Mouse (Mus musculus) MN1 (cell line): Measurements from ENCODE around the gene Wdr74.

ENCODE experiments used
- DNase-seq: peaks from one replicate; pipeline ENCODE4 v3.0.0-alpha.2; 2016; ENCODE audit warnings: low spot score

Gene Wdr74

DNA sequence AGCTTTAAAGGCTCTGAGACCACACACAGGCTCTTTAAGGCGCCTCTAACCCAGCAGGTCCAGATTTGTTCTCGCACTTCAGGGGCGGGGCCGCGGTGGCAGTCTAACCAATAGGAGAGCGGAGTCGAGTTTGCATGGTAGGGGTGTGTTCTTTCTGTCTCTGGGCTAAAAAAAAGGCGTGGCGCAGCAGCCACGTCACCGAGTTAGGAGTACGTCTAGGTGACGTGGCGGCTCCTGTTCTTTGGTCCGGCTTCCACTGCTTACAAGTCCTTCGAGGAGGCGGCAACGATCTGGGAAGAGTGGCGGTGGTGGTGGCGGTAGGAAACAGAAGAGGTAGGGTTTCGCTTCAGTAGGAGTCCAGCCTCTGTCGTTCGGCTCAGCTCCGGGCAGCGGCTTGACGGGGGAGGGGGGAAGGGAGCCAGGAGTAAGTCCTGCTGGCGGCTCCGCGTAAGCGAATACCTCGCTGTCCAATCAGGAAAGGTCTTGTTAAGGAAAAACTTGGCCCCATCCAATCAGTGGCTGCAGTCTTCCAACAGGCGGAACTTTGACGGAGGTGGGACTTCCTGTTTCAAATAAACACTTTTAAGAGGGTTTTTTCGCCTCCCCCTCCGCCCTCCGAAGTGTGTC lies 5.7 kb downstream of the Wdr74 start, which contains the start of gene Stx5a:
Stx5a (plus strand) TSS at position 171 of the 627 bp plus-strand sequence.
- DNase-seq = peak; percentile 95

- no peak for DNase-seq
Observed at GRCm38 (mm10) chr19:8742176-8742575, 6.5 kb downstream of the Wdr74 start.

DNA sequence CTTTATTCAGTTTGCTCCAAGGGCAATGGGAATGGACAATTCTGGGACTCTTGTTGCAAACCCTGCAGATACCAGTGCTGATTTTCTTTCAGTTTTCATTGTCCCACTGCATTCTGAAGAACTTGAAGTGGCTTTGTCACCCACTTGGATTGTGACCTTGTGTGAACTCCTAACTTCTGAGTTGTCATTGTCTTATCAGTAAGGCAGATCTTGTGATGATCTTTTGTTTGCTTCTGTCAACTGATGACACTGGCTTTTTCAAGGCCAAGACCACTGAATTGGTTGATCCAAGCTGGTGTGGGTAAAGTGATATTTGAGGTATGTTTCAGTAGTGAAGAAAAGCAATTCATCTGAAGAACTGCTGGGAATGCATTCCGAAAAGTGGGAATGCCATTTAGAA lies 9.8 kb downstream of the Wdr74 start:
- DNase-seq = no peak

GRCm38 (mm10) chr19:8747368-8747767 lies 11.7 kb downstream of the Wdr74 start:
- DNase-seq = no peak

DNA sequence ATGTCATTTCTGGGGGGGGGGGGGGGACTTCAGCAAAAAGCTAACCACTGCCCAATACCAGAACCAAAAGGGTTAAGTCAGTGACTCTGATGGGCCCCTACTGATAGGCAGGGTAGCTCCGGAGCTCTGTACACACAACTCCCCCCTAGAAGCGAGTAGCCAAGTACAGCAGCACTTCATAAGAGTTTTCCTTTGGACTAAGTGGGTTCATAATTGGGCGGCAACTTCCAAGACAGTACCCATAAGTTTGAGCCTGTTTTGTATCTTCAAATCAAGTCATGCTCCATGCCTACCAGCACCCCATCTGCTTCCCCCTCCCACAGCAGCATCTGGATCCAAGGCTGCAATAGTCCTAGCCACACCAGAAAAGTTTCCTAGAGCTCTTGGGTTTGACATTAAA lies 20.0 kb downstream of the Wdr74 start:
- DNase-seq = no peak

DNA sequence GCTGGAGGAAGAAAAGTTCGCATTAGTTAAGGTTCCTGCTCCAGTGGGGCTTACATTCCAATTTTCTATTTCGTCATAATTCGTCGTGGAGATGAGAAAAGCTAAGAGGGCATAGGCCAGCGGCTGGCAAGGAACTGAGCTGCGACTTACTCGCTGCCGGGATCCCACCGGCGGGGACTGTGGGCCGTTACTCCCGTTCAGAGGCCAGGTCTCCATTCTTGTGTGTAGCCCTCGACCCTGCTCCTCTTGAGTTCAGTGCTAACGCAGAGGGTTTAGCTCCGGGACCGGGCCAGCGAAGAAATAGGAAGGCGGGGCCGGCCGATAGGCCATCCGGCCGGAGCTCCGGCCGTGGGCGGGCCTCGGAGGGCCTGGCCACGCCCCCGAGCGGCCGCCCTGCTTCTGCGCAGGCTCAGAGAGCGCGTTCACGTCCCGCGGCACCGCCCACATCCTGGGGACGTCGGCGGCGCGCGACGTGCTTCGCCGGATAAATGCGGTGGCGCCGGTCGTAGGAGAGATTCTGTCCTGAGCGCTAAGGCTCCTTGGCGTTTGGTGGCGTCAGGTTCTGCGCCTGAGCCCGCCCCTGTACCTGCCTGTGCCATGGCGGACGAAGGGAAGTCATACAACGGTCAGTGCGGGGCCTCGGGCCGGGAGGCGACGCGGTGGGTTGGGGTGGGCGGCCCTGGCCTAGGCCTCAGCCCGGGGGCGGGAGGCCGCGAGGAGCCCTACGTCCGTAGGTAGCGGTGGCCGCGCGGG lies 21.2 kb downstream of the Wdr74 start, which contains the start of gene Nxf1:
Nxf1 (plus strand) TSS at position 439 of the 753 bp plus-strand sequence.
- DNase-seq = peak; percentile 92

DNA sequence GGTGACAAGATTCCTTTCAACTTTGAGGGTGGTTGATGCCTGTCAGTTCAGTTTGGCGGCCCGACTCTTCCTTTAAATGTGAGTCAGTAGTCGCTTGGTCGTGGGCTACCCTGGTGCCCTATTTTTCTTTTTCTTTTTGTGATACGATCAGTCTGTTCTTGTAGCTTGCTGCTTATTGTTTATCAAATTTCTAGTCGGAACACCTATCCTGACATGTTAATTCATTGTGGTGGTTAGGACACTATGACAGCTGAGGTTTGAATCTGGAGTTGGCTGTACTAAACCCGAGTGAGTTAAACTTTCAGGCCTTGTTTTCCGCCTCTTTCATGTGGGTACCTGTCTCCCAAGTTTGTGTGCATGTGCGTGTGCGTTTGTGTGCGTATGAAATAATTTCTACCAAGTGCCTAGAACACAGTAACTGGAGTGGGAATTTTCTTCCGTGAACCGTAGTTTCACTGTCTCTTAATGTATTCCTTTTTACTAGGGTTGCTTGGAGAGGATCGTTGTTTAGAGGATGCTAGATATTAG lies 21.9 kb downstream of the Wdr74 start:
- no peak for DNase-seq

- no peak for DNase-seq
Observed at GRCm38 (mm10) chr19:8758899-8759298, 23.3 kb downstream of the Wdr74 start.

DNA sequence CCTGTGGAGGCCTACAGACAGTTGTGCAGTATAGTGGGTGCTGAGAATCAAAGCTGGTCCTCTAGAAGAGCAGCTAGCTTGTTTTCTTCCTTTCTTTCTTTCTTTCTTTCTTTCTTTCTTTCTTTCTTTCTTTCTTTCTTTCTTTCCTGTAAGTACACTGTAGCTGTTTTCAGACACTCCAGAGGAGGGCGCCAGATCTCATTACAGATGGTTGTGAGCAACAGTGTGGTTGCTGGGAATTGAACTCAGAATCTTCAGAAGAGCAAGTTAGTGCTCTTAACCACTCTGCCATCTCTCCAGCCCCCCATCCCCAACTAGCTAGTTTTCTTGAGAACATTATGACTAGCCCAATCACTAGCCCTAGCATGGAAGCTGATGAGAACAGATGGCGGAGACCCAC lies 25.1 kb downstream of the Wdr74 start:
- DNase-seq = no peak

- DNase-seq = no peak
Observed at GRCm38 (mm10) chr19:8763276-8763675, 27.6 kb downstream of the Wdr74 start.

GRCm38 (mm10) chr19:8765562-8765961 lies 29.9 kb downstream of the Wdr74 start:
- no peak for DNase-seq

DNA sequence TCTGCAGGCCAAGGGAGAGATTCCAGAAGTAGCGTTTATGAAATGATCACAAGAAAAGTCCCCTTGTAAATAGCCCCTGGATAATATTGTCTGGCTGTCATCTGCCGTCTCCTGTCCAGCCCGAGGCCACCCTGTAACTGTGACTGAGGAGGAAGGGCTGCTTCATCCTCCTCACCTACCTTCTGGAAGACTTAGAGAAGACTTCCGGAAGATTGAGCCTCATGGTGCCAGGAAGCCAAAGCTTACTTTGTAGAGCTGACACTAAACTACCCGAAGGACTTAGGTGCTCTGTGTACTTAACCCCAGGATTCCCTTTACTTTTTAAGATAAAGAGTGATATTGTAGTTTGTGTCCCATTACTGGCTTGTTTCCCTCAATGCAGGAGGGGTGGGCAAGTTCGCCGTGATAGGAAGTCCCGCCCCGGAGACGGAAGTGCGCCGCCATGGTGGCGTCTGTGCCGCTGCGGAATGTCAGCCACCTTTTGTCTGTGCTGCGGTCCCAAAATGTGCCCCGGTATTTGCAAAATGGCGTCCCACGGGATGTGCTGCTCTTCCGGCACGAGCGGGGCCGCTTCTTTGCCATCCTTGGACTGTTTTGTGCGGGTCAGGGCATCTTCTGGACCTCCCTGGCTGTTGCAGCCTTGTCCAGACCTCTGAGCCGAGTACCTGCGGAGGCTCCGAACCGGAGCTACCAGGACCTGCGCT lies 35.1 kb downstream of the Wdr74 start, which contains the start of gene Tmem223:
Tmem223 (plus strand) TSS at position 430 of the 704 bp plus-strand sequence.
- DNase-seq = no peak

GRCm38 (mm10) chr19:8772996-8773395 lies 37.4 kb downstream of the Wdr74 start:
- no peak for DNase-seq

DNA sequence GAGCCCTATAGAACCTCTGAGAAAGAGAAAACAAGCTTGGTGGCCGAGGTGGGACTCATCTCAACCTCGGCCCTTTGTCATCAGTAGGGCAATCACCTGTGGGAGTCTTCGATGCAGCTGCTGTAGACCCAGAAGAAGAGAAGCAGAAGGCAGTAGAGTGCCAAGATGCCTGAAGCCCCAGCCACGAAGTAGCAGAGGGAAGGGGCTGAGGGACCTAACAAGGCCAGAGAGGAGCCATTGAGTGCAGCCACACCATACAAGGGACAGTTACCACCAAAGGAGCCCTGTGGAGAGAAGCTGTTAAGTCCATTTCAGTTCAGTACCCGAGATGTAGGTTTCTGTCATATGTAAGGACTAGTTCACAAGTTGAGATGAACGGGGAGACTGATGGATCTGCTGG lies 37.8 kb downstream of the Wdr74 start:
- DNase-seq = no peak

DNA sequence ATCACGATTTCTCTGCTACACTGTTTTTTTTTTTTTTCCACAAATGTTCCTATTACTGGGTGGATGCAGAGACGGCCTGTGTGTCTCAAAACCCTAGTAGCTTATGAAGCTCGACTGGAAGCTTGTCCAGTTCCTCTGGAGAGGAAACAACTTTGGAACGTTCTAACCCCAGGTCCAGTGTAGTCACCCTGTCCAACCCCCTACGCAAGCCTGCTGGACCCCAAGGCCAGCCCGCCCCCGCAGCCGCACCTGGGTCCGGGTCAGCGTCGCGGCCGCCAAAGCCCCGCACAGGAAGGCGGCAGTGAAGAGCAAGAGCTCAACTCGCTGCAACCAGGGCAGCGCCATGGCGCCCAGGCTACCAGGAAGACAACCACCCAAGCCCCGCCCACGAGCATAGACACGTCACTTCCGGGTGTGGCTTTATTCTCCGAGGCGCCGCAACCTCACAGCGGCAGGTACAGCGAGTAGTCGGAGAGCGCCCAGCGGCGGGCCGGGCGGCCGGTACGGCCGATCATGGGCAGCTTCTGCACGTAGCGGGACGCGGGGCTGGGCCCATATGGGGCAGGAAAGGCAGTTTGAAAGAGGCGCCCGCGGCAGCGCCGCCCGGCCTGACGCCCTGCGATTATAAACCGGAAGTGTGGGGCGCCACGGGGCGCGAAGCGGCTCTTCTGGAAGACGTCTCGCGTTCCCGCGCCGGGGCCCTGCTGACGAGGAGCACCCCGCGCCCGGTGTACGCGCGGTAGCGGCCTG lies 38.6 kb downstream of the Wdr74 start, which contains the start of gene Tmem179b:
Tmem179b (minus strand) TSS at position 382 of the 750 bp plus-strand sequence.
- peak; percentile 89 for DNase-seq

DNA sequence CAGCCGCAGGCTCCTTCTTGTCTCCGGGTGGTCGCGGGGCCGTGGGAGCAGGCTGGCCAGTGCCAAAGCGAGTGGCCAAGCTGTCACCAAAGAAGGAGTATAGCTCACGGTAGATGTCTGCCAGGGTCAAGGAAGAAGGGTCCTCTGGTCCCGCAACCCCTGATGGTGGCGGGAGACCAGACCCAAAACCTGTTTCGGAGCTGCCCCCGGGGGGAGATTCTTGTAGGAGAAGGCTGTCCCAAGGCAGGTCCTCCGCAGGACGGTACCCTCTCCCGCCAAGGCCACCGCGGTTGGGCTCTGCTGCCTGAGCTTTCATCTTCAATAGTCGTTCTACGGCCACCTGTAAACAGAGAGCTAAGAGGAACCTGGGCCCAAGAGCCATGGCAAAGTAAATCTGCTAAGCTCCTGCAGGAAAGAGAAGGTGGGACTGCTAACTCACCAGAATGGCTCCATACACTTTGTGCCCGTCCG lies 39.4 kb downstream of the Wdr74 start:
- DNase-seq = peak; percentile 14

DNA sequence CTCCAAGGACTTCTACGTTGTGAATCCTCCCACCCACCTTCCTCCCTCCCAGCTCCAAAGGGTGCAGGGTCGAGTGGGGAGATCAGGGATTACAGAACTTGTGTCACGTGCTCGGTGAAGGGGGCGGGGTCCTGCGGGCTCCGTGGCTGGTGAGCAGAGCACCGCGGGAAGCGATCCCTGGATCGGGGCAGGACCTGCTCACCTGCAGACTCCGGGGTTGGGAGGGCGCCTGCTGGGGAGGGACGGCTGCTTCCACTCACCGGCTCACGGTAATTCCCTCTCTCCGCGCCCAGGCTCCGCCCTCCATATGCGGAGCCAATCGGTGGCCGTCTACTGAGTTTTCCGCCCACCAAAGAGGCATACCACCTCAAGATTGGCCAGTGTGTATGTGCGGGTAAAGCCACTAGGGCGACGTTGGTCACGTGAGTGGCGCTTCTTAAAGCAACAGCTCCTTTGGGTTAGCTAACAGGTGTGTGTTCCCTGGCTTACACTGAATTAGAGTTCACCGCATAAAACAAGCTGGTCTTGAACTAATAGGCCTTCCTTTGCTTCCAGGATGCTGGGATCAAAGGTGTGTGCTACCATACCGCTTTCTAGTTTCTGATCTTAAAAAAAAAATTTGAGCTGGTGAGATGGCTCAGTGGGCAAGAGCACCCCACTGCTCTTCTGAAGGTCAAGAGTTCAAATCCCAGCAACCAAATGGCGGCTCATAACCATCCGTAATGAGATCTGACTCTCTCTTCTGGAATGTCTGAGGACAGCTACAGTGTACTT lies 50.6 kb downstream of the Wdr74 start, which contains the start of gene Taf6l:
Taf6l (minus strand) TSS at position 410 of the 774 bp plus-strand sequence.
- peak; percentile 91 for DNase-seq

DNA sequence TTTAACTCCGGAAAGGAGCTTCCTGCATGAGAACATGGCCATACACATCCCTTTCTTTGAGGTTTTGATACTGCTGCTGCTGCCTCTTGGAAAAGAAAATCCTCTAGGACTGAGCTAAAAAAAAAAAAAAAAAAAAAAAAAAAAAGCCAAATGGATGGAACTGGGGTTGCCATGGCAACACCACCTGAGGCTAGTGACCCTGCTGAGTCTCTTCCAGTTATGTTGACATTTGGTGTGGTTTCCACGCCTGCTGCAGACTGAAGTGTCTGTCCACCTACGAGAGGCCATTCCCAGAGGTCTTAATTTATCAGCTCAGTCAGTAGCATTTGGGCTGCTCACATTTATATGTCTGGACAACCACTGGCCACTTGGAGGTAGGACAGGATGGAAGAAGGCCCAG lies 52.9 kb downstream of the Wdr74 start:
- peak; percentile 59 for DNase-seq

DNA sequence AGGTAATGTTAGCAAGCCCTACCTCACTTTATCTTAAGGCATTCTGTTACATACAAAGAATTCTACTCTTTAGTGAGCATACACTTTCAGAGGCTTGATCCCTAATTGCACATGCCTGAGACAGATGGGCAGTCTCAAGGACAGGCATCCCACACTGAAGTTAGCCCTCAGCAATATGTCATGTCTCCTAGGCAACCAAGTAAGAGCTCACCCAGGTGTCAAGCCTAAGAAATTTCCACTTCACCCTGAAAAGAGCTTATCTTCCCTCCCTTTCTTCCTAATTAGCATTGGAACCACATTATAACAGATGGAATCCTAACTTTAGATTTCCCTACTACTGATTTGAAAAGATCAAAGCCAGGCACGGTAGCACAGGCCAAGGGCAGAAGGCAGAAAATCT lies 53.5 kb downstream of the Wdr74 start:
- no peak for DNase-seq

DNA sequence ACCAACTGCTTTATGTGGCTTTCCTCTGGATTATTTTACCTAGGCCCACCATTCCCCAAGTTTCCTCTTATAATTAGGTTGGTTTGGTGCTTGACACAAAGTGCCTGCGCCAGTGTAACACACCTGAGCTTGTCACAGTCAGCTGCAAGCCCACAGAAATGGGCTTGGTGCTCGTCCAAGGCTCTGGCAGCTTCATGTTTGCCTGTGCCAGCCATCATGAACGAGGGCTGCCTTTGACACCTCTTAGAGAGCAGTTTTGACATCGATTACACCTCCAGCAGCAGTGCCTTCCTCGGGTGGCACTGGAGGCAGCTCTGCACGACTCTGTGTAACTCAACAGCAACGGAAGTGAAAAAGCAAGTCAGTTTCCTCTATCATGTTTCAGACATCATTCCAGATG lies 54.5 kb downstream of the Wdr74 start:
- no peak for DNase-seq
